Mouse (Mus musculus): ENCODE results near the gene Map3k13. TPM values are rescaled to one million over a fixed set of nuclear protein-coding genes. Genes with fewer than 3 reads are reported as not detected.

The Map3k13 gene
- polyA plus RNA-seq, 1 experiment: 3.9 TPM

Other genes with a start within 250 kb of the Map3k13 start
- 4.6 and 5.3 TPM in 2 replicates for gene 2510009E07Rik, start 99.7 kb upstream of the Map3k13 start, polyA plus RNA-seq (2012; rRNA removed)
- gene Ehhadh, start 6.5 kb upstream of the Map3k13 start, polyA plus RNA-seq (2012; rRNA removed): 16.5 and 37.3 TPM in 2 replicates
- gene Tmem41a, start 153.2 kb downstream of the Map3k13 start, polyA plus RNA-seq (2012; rRNA removed): 59.4 and 85.6 TPM in 2 replicates
- gene Liph, start 201.3 kb downstream of the Map3k13 start, polyA plus RNA-seq (2012; rRNA removed): 34.3 and 53.9 TPM in 2 replicates
- gene Senp2, start 215.1 kb downstream of the Map3k13 start, polyA plus RNA-seq (2012; rRNA removed): 8.8 and 11.4 TPM in 2 replicates

Data from large intestine, adult 2 months (tissue).